Mouse (Mus musculus) adrenal gland, adult 10 weeks (tissue): ENCODE measurements around the gene Zfp367. TPM values are rescaled to one million over a fixed set of nuclear protein-coding genes. Genes with fewer than 3 reads are reported as not detected.

Experiments used
- polyA plus RNA-seq: library from polyadenylated mRNA; stranded (reverse); fragments of 350-450 nt; fragmentation: Illumina TruSeq; extraction: RNeasy Lipid Tissue Mini Kit (QIAGEN cat#74804); gene quantifications from one replicate; pipeline ENCODE4 v1.2.3, GENCODE M21; 2014; ENCODE audit warnings: low read depth, low replicate concordance

Gene Zfp367
- polyA plus RNA-seq: 70.5 TPM

GRCm38 (mm10) chr13:64153083-64153682 lies at the start of gene Zfp367:
Zfp367 (minus strand) TSS chr13:64153202.

GRCm38 (mm10) chr13:64161548-64161915 lies 8.5 kb upstream of the Zfp367 start, which contains the start of gene Habp4:
Habp4 (plus strand) TSS chr13:64161824.

GRCm38 (mm10) chr13:64128858-64129615 lies 24.0 kb downstream of the Zfp367 start, which contains the start of gene Slc35d2:
Slc35d2 (minus strand) TSS chr13:64129368.

GRCm38 (mm10) chr13:64089130-64089529 lies 63.9 kb downstream of the Zfp367 start, which contains the start of gene Hsd17b3:
Hsd17b3 (minus strand) TSS chr13:64089230.

Other genes starting within 250 kb of the Zfp367 start
- gene Hsd17b3, start 64.0 kb downstream of the Zfp367 start, polyA plus RNA-seq: 1.1 TPM
- 10.7 TPM for gene Slc35d2, start 23.8 kb downstream of the Zfp367 start, polyA plus RNA-seq
- gene Habp4, start 8.6 kb upstream of the Zfp367 start, polyA plus RNA-seq: 19.7 TPM
- gene Cdc14b, start 122.1 kb upstream of the Zfp367 start, polyA plus RNA-seq: 16.3 TPM
- gene Aaed1, start 159.5 kb upstream of the Zfp367 start, polyA plus RNA-seq: 83.7 TPM
- gene Ctsl, start 217.7 kb upstream of the Zfp367 start, polyA plus RNA-seq: 201 TPM